Mouse (Mus musculus): ENCODE data around the gene Xlr5a. TPM values are rescaled to one million over a fixed set of nuclear protein-coding genes. Genes with fewer than 3 reads are reported as not detected.
A peak's percentile ranks its signal among the peaks of the same experiment; 100 is the strongest.

Gene Xlr5a
- polyA plus RNA-seq, 1 experiment from 2014 or later: not detected

- no peak within 1 kb of the TSS for H3K27ac ChIP-seq (ENCODE audit: low read length)
- no peaks in the 10 kb centered on the region for H3K36me3 ChIP-seq (ENCODE audit: insufficient read depth, low read length)
- ATAC-seq (ENCODE audit: low FRiP score, low TSS enrichment): peak; percentile 31
- peak within 1 kb of the TSS; percentile 51 for H3K4me2 ChIP-seq (replicated peaks; ENCODE audit: low read depth, low read length)
- 37% methylated on average over 7 of the region's 7 CpGs for WGBS
- H3K4me3 ChIP-seq (ENCODE audit: low read length): peak within 1 kb of the TSS; percentile 27
- H3K9me3 ChIP-seq (ENCODE audit: low read length): no peaks in the 10 kb centered on the region
- H3K9ac ChIP-seq (replicated peaks; ENCODE audit: low read length): no peak within 1 kb of the TSS
- H3K4me1 ChIP-seq (ENCODE audit: insufficient read depth, low read length): 0 out of 2 replicates have a peak, but pooled peaks cover 3% of the 10 kb centered on the region
- H3K27me3 ChIP-seq (ENCODE audit: insufficient read depth, low read length): no peaks in the 10 kb centered on the region; the same call in 1 of the 2 replicates
These were observed 228.4 kb downstream of the Xlr5a start, which contains the start of gene Pnma3 for GRCm38 (mm10) chrX:73064415-73064793. Pnma3 (plus strand) TSS chrX:73064787.

GRCm38 (mm10) chrX:73063512-73064414 lies 229.0 kb downstream of the Xlr5a start:
- peak; percentile 35; the same call in 1 of the 2 replicates for ATAC-seq (ENCODE audit: low FRiP score, low TSS enrichment)
- H3K4me1 ChIP-seq (ENCODE audit: insufficient read depth, low read length): 0 out of 2 replicates have a peak, but pooled peaks cover 3% of the 10 kb centered on the region
- peak overlapping the region; percentile 27 for H3K4me3 ChIP-seq (ENCODE audit: low read length)
- no peak overlapping the region for H3K27ac ChIP-seq (ENCODE audit: low read length)
- H3K4me2 ChIP-seq (replicated peaks; ENCODE audit: low read depth, low read length): peak overlapping the region; percentile 51
- 35% methylated on average over 24 of the region's 24 CpGs for WGBS
- no peaks in the 10 kb centered on the region; the same call in 1 of the 2 replicates for H3K27me3 ChIP-seq (ENCODE audit: insufficient read depth, low read length)
- H3K36me3 ChIP-seq (ENCODE audit: insufficient read depth, low read length): no peaks in the 10 kb centered on the region
- no peak overlapping the region for H3K9ac ChIP-seq (replicated peaks; ENCODE audit: low read length)
- no peaks in the 10 kb centered on the region for H3K9me3 ChIP-seq (ENCODE audit: low read length)

- Histone ChIP-seq H3K9me3 (ENCODE audit: low read length) (no peaks in the 10 kb centered on the region), H3K4me3 (ENCODE audit: low read length) (no peak overlapping the region), H3K4me2 (replicated peaks; ENCODE audit: low read depth, low read length) (no peak overlapping the region), H3K4me1 (ENCODE audit: insufficient read depth, low read length) (0 out of 2 replicates have a peak, but pooled peaks cover 3% of the 10 kb centered on the region), H3K27me3 (ENCODE audit: insufficient read depth, low read length) (no peaks in the 10 kb centered on the region; the same call in 1 of the 2 replicates), H3K27ac (ENCODE audit: low read length) (no peak overlapping the region), H3K36me3 (ENCODE audit: insufficient read depth, low read length) (no peaks in the 10 kb centered on the region), H3K9ac (replicated peaks; ENCODE audit: low read length) (no peak overlapping the region)
- WGBS: 51% methylated on average over 5 of the region's 5 CpGs
- no peak for ATAC-seq (ENCODE audit: low FRiP score, low TSS enrichment)
These were observed 230.5 kb downstream of the Xlr5a start for GRCm38 (mm10) chrX:73062323-73062722.

- H3K9me3 ChIP-seq (ENCODE audit: low read length): no peaks in the 10 kb centered on the region
These were observed 231.2 kb downstream of the Xlr5a start for GRCm38 (mm10) chrX:73061528-73061927.

More at GRCm38 (mm10) chrX:73061528-73061927, 231.2 kb downstream of the Xlr5a start:
- H3K4me1 ChIP-seq (ENCODE audit: insufficient read depth, low read length): 0 out of 2 replicates have a peak, but pooled peaks cover 3% of the 10 kb centered on the region
- no peak overlapping the region for H3K27ac ChIP-seq (ENCODE audit: low read length)
- no peak overlapping the region for H3K4me3 ChIP-seq (ENCODE audit: low read length)
- 94% methylated on average over 1 of the region's 1 CpGs for WGBS
- no peak overlapping the region for H3K9ac ChIP-seq (replicated peaks; ENCODE audit: low read length)
- H3K36me3 ChIP-seq (ENCODE audit: insufficient read depth, low read length): no peaks in the 10 kb centered on the region
- ATAC-seq (ENCODE audit: low FRiP score, low TSS enrichment): no peak
- H3K4me2 ChIP-seq (replicated peaks; ENCODE audit: low read depth, low read length): no peak overlapping the region
- no peaks in the 10 kb centered on the region; the same call in 1 of the 2 replicates for H3K27me3 ChIP-seq (ENCODE audit: insufficient read depth, low read length)

Other genes starting within 250 kb of the Xlr5a start
- 0.04 and 0.10 TPM in 2 replicates for gene Pnma3, start 228.2 kb downstream of the Xlr5a start, polyA plus RNA-seq (2015; fragmentation: Nextera tagmentation; extraction: Ambion mirVana)
- 0.54 and 0.98 TPM in 2 replicates for gene Xlr4a, start 210.5 kb downstream of the Xlr5a start, polyA plus RNA-seq (2015; fragmentation: Nextera tagmentation; extraction: Ambion mirVana)
- gene Xlr3a, start 195.9 kb downstream of the Xlr5a start, polyA plus RNA-seq (2015; fragmentation: Nextera tagmentation; extraction: Ambion mirVana): 2.3 and 3.6 TPM in 2 replicates
- not detected in 2 replicates for gene Gm14685, start 175.9 kb downstream of the Xlr5a start, polyA plus RNA-seq (2015; fragmentation: Nextera tagmentation; extraction: Ambion mirVana)
- not detected in 2 replicates for gene Xlr5b, start 144.2 kb downstream of the Xlr5a start, polyA plus RNA-seq (2015; fragmentation: Nextera tagmentation; extraction: Ambion mirVana)
- not detected in 2 replicates for gene DXBay18, start 143.5 kb downstream of the Xlr5a start, polyA plus RNA-seq (2015; fragmentation: Nextera tagmentation; extraction: Ambion mirVana)
- not detected in 2 replicates for gene Spin2d, start 116.0 kb downstream of the Xlr5a start, polyA plus RNA-seq (2015; fragmentation: Nextera tagmentation; extraction: Ambion mirVana)
- 11.8 and 14.0 TPM in 2 replicates for gene Xlr3b, start 100.8 kb downstream of the Xlr5a start, polyA plus RNA-seq (2015; fragmentation: Nextera tagmentation; extraction: Ambion mirVana)
- 0.51 and 1.1 TPM in 2 replicates for gene Xlr4b, start 78.6 kb downstream of the Xlr5a start, polyA plus RNA-seq (2015; fragmentation: Nextera tagmentation; extraction: Ambion mirVana)
- 10.6 and 10.7 TPM in 2 replicates for gene F8a, start 64.7 kb downstream of the Xlr5a start, polyA plus RNA-seq (2015; fragmentation: Nextera tagmentation; extraction: Ambion mirVana)
- not detected in 2 replicates for gene Xlr4c, start 49.8 kb downstream of the Xlr5a start, polyA plus RNA-seq (2015; fragmentation: Nextera tagmentation; extraction: Ambion mirVana)
- not detected in 2 replicates for gene Xlr3c, start 27.6 kb downstream of the Xlr5a start, polyA plus RNA-seq (2015; fragmentation: Nextera tagmentation; extraction: Ambion mirVana)
- not detected in 2 replicates for gene Xlr5c, start within 50 bp of the Xlr5a start, polyA plus RNA-seq (2015; fragmentation: Nextera tagmentation; extraction: Ambion mirVana)
- not detected in 2 replicates for gene Gm45015, start 43.9 kb upstream of the Xlr5a start, polyA plus RNA-seq (2015; fragmentation: Nextera tagmentation; extraction: Ambion mirVana)
- 13.8 and 14.7 TPM in 2 replicates for gene Zfp275, start 49.6 kb upstream of the Xlr5a start, polyA plus RNA-seq (2015; fragmentation: Nextera tagmentation; extraction: Ambion mirVana)
- not detected in 2 replicates for gene Gm18336, start 105.8 kb upstream of the Xlr5a start, polyA plus RNA-seq (2015; fragmentation: Nextera tagmentation; extraction: Ambion mirVana)
- 0.10 TPM in 1 of 2 replicates, not detected in the other for gene Zfp92, start 118.1 kb upstream of the Xlr5a start, polyA plus RNA-seq (2015; fragmentation: Nextera tagmentation; extraction: Ambion mirVana)
- not detected in 2 replicates for gene Trex2, start 142.4 kb upstream of the Xlr5a start, polyA plus RNA-seq (2015; fragmentation: Nextera tagmentation; extraction: Ambion mirVana)
- gene Haus7, start 166.1 kb upstream of the Xlr5a start, polyA plus RNA-seq (2015; fragmentation: Nextera tagmentation; extraction: Ambion mirVana): 64.2 and 70.0 TPM in 2 replicates
- gene Bgn, start 190.6 kb upstream of the Xlr5a start, polyA plus RNA-seq (2015; fragmentation: Nextera tagmentation; extraction: Ambion mirVana): 98.7 and 109 TPM in 2 replicates
- 0.19 TPM in 2 replicates for gene Atp2b3, start 210.1 kb upstream of the Xlr5a start, polyA plus RNA-seq (2015; fragmentation: Nextera tagmentation; extraction: Ambion mirVana)

Measured in kidney, embryonic 16.5 days (tissue).